Mouse (Mus musculus) limb, embryonic 14.5 days (tissue): ENCODE measurements around the gene Nipsnap3a. TPM values are rescaled to one million over a fixed set of nuclear protein-coding genes. Genes with fewer than 3 reads are reported as not detected.

Source experiments
- ATAC-seq: fragments of 200-750 bp; cut with Nextera tagmentation; 2 replicates; pipeline ENCODE4 v1.8.0; 2017; ENCODE audit warnings: low read depth, moderate number of reproducible peaks, moderate TSS enrichment; ENCODE audit not compliant: low FRiP score
- DNase-seq: peaks from one replicate; pipeline ENCODE4 v3.0.0-alpha.2; 2015; ENCODE audit warnings: low spot score
- H3K27ac ChIP-seq: fragments of 300-500 bp; sonication (generic); replicated peaks from 2 replicates; pipeline ENCODE4 v1.5.1; 2014; ENCODE audit warnings: low read depth, mild to moderate bottlenecking, low read length, moderate library complexity, mixed read lengths
- H3K27me3 ChIP-seq: fragments of 300-500 bp; sonication (generic); 2 replicates; pipeline ENCODE4 v1.6.1; 2014; ENCODE audit warnings: low read length, mixed read lengths; ENCODE audit not compliant: control insufficient read depth, insufficient read depth
- H3K36me3 ChIP-seq: fragments of 300-500 bp; sonication (generic); 2 replicates; pipeline ENCODE4 v1.6.1; 2014; ENCODE audit warnings: mild to moderate bottlenecking, low read length, moderate library complexity, mixed read lengths; ENCODE audit not compliant: control insufficient read depth, insufficient read depth
- H3K4me1 ChIP-seq: fragments of 300-500 bp; sonication (generic); 2 replicates; pipeline ENCODE4 v1.6.1; 2014; ENCODE audit warnings: antibody characterized with exemption, low read length, mixed read lengths; ENCODE audit not compliant: control insufficient read depth, insufficient read depth
- H3K4me2 ChIP-seq: fragments of 300-500 bp; sonication (generic); replicated peaks from 2 replicates; pipeline ENCODE4 v1.6.1; 2014; ENCODE audit warnings: low read depth, mild to moderate bottlenecking, low read length, moderate library complexity; ENCODE audit not compliant: severe bottlenecking
- H3K4me3 ChIP-seq: fragments of 300-500 bp; sonication (generic); replicated peaks from 2 replicates; pipeline ENCODE4 v1.5.1; 2014; ENCODE audit warnings: low read length
- H3K9ac ChIP-seq: fragments of 300-500 bp; sonication (generic); 2 replicates; pipeline ENCODE4 v1.6.1; 2014; ENCODE audit warnings: mild to moderate bottlenecking, low read depth, low read length, moderate library complexity; ENCODE audit not compliant: severe bottlenecking
- H3K9me3 ChIP-seq: fragments of 300-500 bp; sonication (generic); 2 replicates; pipeline ENCODE4 v1.6.1; 2016; ENCODE audit warnings: low read length; ENCODE audit not compliant: control insufficient read depth
- POLR2A ChIP-seq: fragments of 200-500 bp; IDR thresholded peaks from 2 replicates; pipeline ENCODE4 v1.8.0; 2012; ENCODE audit warnings: inconsistent platforms, mild to moderate bottlenecking, moderate library complexity, borderline replicate concordance; ENCODE audit not compliant: insufficient read depth, insufficient read length; ENCODE audit errors: extremely low read depth
- WGBS: fragments of 180-500 bp; shearing (Covaris S2); extraction: QIAGEN DNeasy Blood & Tissue Kit; methylation state at CpG from one replicate; pipeline ENCODE4 v1.1.7; 2014; 5-methylcytosine and 5-hydroxymethylcytosine counted together
- polyA plus RNA-seq, 2 experiments: library from polyadenylated mRNA; depleted of rRNA in 1 of 2; stranded (reverse) in 1 of 2; unstranded in 1 of 2; fragments of >200 nt; fragmentation: Nextera tagmentation in 1 of 2; extraction: Ambion mirVana in 1 of 2; gene quantifications; 2 replicates each; pipeline versions ENCODE4 v1.2.1 to v1.2.3; 2012 to 2014

Nipsnap3a gene
- polyA plus RNA-seq, 2 experiments: not detected

DNA sequence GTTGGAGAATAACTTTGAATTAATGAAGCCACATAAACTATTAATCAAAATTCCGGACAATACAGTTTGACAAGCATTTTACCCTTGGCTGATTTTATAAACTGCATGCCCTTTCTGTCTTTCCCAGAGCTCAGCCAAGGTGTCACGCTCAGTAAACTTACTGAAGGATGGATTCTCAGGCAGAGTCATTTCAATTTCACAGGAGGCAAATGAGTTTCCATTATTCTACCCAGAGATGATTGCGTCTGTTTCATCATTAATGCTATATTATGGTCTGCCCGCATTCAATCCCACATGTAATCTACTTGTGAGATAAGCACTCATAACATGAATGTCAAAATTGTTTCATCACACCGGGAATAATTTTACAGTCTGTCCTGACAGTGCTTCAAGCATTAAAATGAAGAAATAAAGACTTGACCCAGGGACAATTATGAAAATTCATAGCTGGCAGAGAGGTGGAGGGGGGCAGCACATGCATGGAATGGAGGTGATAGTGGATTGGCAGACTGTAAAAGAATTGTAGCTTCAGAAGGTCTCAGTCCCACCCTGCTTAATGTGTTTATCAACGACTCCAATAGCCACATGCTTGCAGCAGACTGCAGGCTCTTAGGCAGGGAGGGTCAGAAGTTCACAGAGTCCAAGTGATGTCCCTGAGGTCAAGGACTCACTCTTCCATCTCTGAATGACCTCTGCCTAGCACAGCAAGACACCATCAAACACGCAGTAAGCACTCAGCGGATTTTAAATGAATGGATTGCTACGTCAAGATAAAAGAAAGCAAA, 57.4 kb downstream of the Nipsnap3a start:
- WGBS: 70% methylated on average over 9 of the region's 9 CpGs
- peaks cover 57% of the 10 kb centered on the region for H3K36me3 ChIP-seq
- TF ChIP-seq POLR2A: no peak

More for the DNA sequence above, 57.4 kb downstream of the Nipsnap3a start:
- DNase-seq: no peak
- Histone ChIP-seq H3K27me3 (no peaks in the 10 kb centered on the region), H3K4me2 (no peak overlapping the region), H3K4me1 (no peaks in the 10 kb centered on the region), H3K9me3 (no peaks in the 10 kb centered on the region), H3K4me3 (no peak overlapping the region), H3K9ac (no peak overlapping the region), H3K27ac (no peak overlapping the region)
- ATAC-seq: no peak

Other genes with a start within 250 kb of the Nipsnap3a start
- not detected in 2 replicates for gene Olfr275, start 174.7 kb upstream of the Nipsnap3a start, polyA plus RNA-seq (2012; rRNA removed)
- gene Olfr275, start 174.7 kb upstream of the Nipsnap3a start, polyA plus RNA-seq (2014; fragmentation: Nextera tagmentation; extraction: Ambion mirVana): not detected in 2 replicates
- gene Olfr273, start 130.0 kb upstream of the Nipsnap3a start, polyA plus RNA-seq (2012; rRNA removed): not detected in 2 replicates
- not detected in 2 replicates for gene Olfr273, start 130.0 kb upstream of the Nipsnap3a start, polyA plus RNA-seq (2014; fragmentation: Nextera tagmentation; extraction: Ambion mirVana)
- gene Olfr272, start 70.1 kb upstream of the Nipsnap3a start, polyA plus RNA-seq (2012; rRNA removed): not detected in 2 replicates
- gene Olfr272, start 70.1 kb upstream of the Nipsnap3a start, polyA plus RNA-seq (2014; fragmentation: Nextera tagmentation; extraction: Ambion mirVana): not detected in 2 replicates
- gene Olfr270, start 24.7 kb upstream of the Nipsnap3a start, polyA plus RNA-seq (2012; rRNA removed): not detected in 2 replicates
- gene Olfr270, start 24.7 kb upstream of the Nipsnap3a start, polyA plus RNA-seq (2014; fragmentation: Nextera tagmentation; extraction: Ambion mirVana): not detected in 2 replicates
- gene Nipsnap3b, start 22.6 kb downstream of the Nipsnap3a start, polyA plus RNA-seq (2012; rRNA removed): 28.0 and 31.5 TPM in 2 replicates
- 49.6 and 51.6 TPM in 2 replicates for gene Nipsnap3b, start 22.6 kb downstream of the Nipsnap3a start, polyA plus RNA-seq (2014; fragmentation: Nextera tagmentation; extraction: Ambion mirVana)
- gene Abca1, start 170.6 kb downstream of the Nipsnap3a start, polyA plus RNA-seq (2012; rRNA removed): 9.0 and 10.3 TPM in 2 replicates
- 12.3 and 14.5 TPM in 2 replicates for gene Abca1, start 170.6 kb downstream of the Nipsnap3a start, polyA plus RNA-seq (2014; fragmentation: Nextera tagmentation; extraction: Ambion mirVana)